Mouse (Mus musculus): ENCODE results near the gene Cirbp. TPM values are rescaled to one million over a fixed set of nuclear protein-coding genes. Genes with fewer than 3 reads are reported as not detected.

The Cirbp gene
- polyA plus RNA-seq, 1 experiment = 39.5 TPM

- peak overlapping the region; percentile 42 for H3K4me3 ChIP-seq (replicated peaks)
- H3K9me3 ChIP-seq = no peaks in the 10 kb centered on the region
- H3K27me3 ChIP-seq (replicated peaks) = no peaks in the 10 kb centered on the region
- no peak for TF ChIP-seq FLI1 (IDR thresholded peaks at IDR 0.05; ENCODE audit: low read length)
- no peak for TF ChIP-seq GATA1 (IDR thresholded peaks at IDR 0.05; ENCODE audit: borderline replicate concordance, low read length)
- H3K36me3 ChIP-seq (replicated peaks; ENCODE audit: low read length) = peaks cover 65% of the 10 kb centered on the region
- peaks cover 97% of the 10 kb centered on the region for H3K4me1 ChIP-seq
Measured at GRCm38 (mm10) chr10:80156002-80156751, 9.6 kb upstream of the Cirbp start.

DNA sequence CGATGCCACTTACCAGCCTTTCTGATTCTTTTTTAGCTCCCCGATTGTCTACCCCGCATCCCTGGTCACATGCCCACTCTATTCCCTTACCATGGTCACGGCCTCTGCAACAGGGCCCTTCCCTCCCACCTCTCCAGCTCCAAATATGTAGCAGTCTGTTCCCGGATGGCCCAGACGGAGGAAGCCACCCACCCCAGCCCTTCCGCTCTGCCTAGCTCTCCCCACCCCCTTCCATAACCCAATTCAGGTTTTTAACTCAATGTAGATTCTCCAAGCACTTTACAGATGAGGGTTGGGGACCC lies 9.1 kb upstream of the Cirbp start:
- peaks cover 97% of the 10 kb centered on the region for H3K4me1 ChIP-seq

DNA sequence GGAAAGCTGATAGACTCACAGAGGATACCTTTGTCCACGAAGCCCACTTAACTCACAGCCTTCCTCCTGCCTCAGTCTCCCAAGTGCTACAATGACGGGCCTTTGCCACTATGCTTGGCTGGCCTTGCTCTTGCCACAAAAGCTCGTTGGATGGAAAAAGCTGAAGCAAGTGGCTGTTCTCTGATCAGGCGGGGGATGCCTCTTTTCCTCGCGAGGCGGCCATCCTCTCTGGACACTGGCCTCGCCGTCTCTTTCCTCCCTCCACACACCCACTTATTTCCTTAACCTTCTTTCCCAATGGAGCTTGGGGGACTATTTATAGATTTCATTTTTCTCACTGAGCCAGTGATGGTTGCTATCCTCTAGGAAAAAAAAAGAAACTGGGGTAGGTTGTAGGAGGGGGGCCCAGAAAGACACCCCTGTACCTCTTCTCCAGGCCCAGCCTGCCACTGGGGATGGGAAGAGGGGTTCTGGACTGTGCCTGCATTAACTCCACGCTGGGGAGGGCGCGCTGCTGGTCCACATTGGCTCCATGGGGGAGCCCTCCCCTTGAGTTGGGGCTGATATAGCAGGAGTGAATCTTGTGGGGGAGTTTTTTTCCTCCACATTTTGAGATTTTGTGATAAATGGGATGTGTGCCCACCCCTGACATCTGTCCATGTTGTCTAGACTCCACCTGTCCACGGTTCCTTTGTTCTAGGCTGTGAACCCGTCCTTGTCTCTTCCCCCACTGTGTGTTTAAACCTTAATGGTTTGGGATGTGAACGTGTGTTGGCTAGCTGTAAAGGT lies 8.4 kb upstream of the Cirbp start:
- no peaks in the 10 kb centered on the region for H3K27me3 ChIP-seq (replicated peaks)
- H3K4me1 ChIP-seq = peaks cover 97% of the 10 kb centered on the region
- peak overlapping the region; percentile 33 for H3K4me3 ChIP-seq (replicated peaks)
- TF ChIP-seq GATA1 (IDR thresholded peaks at IDR 0.05; ENCODE audit: borderline replicate concordance, low read length) = no peak
- no peak for TF ChIP-seq FLI1 (IDR thresholded peaks at IDR 0.05; ENCODE audit: low read length)
- H3K9me3 ChIP-seq = no peaks in the 10 kb centered on the region
- H3K36me3 ChIP-seq (replicated peaks; ENCODE audit: low read length) = peaks cover 54% of the 10 kb centered on the region

More for the DNA sequence above, 9.1 kb upstream of the Cirbp start:
- Histone ChIP-seq H3K4me3 (replicated peaks) (peak overlapping the region; percentile 42), H3K36me3 (replicated peaks; ENCODE audit: low read length) (peaks cover 60% of the 10 kb centered on the region), H3K9me3 (no peaks in the 10 kb centered on the region), H3K27me3 (replicated peaks) (no peaks in the 10 kb centered on the region)
- TF ChIP-seq FLI1 (IDR thresholded peaks at IDR 0.05; ENCODE audit: low read length) = no peak
- no peak for TF ChIP-seq GATA1 (IDR thresholded peaks at IDR 0.05; ENCODE audit: borderline replicate concordance, low read length)

DNA sequence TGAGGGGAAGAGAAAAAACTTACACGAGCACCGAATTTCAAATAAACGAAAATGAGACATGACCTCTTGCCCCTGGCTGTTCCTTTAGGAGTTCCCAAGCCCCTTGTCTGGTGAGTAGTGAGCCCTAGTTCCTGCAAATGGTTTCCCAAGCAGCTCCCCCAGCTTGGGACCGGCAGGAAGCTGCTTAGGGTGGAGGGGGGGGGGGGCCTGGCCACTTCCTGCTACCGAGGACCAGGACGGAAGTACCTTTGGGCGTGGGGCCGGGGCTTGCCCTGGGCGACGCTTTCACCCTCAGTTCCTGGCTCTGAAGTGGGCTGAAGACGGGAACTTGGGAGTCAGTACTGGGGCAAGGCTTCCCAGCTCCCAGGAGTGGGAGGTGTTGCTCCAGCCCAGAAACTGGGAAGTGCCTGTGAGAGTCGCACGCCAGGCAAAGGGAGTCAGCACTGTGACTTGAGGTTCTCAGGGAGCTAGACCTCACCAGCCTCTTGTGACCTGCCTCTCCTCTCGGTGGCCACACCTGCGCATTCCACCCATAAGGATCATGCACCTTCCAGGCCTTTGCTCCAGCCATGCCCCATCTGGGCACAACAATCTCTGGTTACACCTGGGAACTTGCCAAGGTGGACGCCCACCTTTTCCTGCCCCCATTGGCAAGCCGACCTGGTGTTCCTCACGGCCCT lies 7.3 kb upstream of the Cirbp start:
- TF ChIP-seq FLI1 (IDR thresholded peaks at IDR 0.05; ENCODE audit: low read length) = no peak
- TF ChIP-seq GATA1 (IDR thresholded peaks at IDR 0.05; ENCODE audit: borderline replicate concordance, low read length) = no peak
- H3K9me3 ChIP-seq = no peaks in the 10 kb centered on the region
- H3K27me3 ChIP-seq (replicated peaks) = no peaks in the 10 kb centered on the region
- H3K36me3 ChIP-seq (replicated peaks; ENCODE audit: low read length) = peaks cover 46% of the 10 kb centered on the region
- H3K4me3 ChIP-seq (replicated peaks) = peak overlapping the region; percentile 95
- peaks cover 97% of the 10 kb centered on the region for H3K4me1 ChIP-seq

- Histone ChIP-seq H3K4me3 (replicated peaks) (peak overlapping the region; percentile 95), H3K36me3 (replicated peaks; ENCODE audit: low read length) (peaks cover 39% of the 10 kb centered on the region), H3K4me1 (peaks cover 97% of the 10 kb centered on the region), H3K9me3 (no peaks in the 10 kb centered on the region), H3K27me3 (replicated peaks) (no peaks in the 10 kb centered on the region)
- no peak for TF ChIP-seq GATA1 (IDR thresholded peaks at IDR 0.05; ENCODE audit: borderline replicate concordance, low read length)
Measured at GRCm38 (mm10) chr10:80159021-80159560, 6.7 kb upstream of the Cirbp start.

- TF ChIP-seq FLI1 (IDR thresholded peaks at IDR 0.05; ENCODE audit: low read length) (peak; percentile 56; the same call in 1 of the 2 replicates), GATA1 (IDR thresholded peaks at IDR 0.05; ENCODE audit: borderline replicate concordance, low read length) (no peak)
- Histone ChIP-seq H3K36me3 (replicated peaks; ENCODE audit: low read length) (peaks cover 32% of the 10 kb centered on the region), H3K27me3 (replicated peaks) (no peaks in the 10 kb centered on the region), H3K4me3 (replicated peaks) (peak overlapping the region; percentile 95), H3K4me1 (peaks cover 97% of the 10 kb centered on the region), H3K9me3 (no peaks in the 10 kb centered on the region)
Measured at GRCm38 (mm10) chr10:80159561-80160454, 6.0 kb upstream of the Cirbp start.

- Histone ChIP-seq H3K9me3 (no peaks in the 10 kb centered on the region), H3K4me3 (replicated peaks) (peak overlapping the region; percentile 95), H3K36me3 (replicated peaks; ENCODE audit: low read length) (peaks cover 23% of the 10 kb centered on the region), H3K4me1 (peaks cover 97% of the 10 kb centered on the region), H3K27me3 (replicated peaks) (no peaks in the 10 kb centered on the region)
- TF ChIP-seq FLI1 (IDR thresholded peaks at IDR 0.05; ENCODE audit: low read length) (no peak), GATA1 (IDR thresholded peaks at IDR 0.05; ENCODE audit: borderline replicate concordance, low read length) (no peak)
Measured at GRCm38 (mm10) chr10:80160455-80161371, 5.1 kb upstream of the Cirbp start.

- no peaks in the 10 kb centered on the region for H3K9me3 ChIP-seq
- H3K4me1 ChIP-seq = peaks cover 97% of the 10 kb centered on the region
- no peak for TF ChIP-seq GATA1 (IDR thresholded peaks at IDR 0.05; ENCODE audit: borderline replicate concordance, low read length)
- TF ChIP-seq FLI1 (IDR thresholded peaks at IDR 0.05; ENCODE audit: low read length) = no peak
- peak overlapping the region; percentile 95 for H3K4me3 ChIP-seq (replicated peaks)
- H3K27me3 ChIP-seq (replicated peaks) = no peaks in the 10 kb centered on the region
- peaks cover 14% of the 10 kb centered on the region for H3K36me3 ChIP-seq (replicated peaks; ENCODE audit: low read length)
Measured at GRCm38 (mm10) chr10:80161522-80162242, 4.1 kb upstream of the Cirbp start.
